Mouse (Mus musculus): ENCODE data around the gene Tbc1d14. TPM values are rescaled to one million over a fixed set of nuclear protein-coding genes. Genes with fewer than 3 reads are reported as not detected.
A peak's percentile ranks its signal among the peaks of the same experiment; 100 is the strongest.

Gene Tbc1d14
- total RNA-seq, 2 experiments from 2014 or later, result 13.4 to 14.6 TPM

- peak; percentile 71 to 91 for DNase-seq
Measured at GRCm38 (mm10) chr5:36462810-36463209, 130.3 kb downstream of the Tbc1d14 start.

GRCm38 (mm10) chr5:36461231-36461630 lies 131.8 kb downstream of the Tbc1d14 start:
- no peak for DNase-seq

GRCm38 (mm10) chr5:36460712-36461111 lies 132.4 kb downstream of the Tbc1d14 start:
- DNase-seq, result no peak

- peak in 1 of 2 experiments; percentile 69 for DNase-seq
Measured at GRCm38 (mm10) chr5:36458926-36459325, 134.2 kb downstream of the Tbc1d14 start.

GRCm38 (mm10) chr5:36457706-36458105 lies 135.4 kb downstream of the Tbc1d14 start:
- DNase-seq, result no peak

GRCm38 (mm10) chr5:36452821-36453220 lies 140.3 kb downstream of the Tbc1d14 start:
- DNase-seq, result no peak

- DNase-seq, result no peak
Measured at GRCm38 (mm10) chr5:36451872-36452389, 141.1 kb downstream of the Tbc1d14 start.

GRCm38 (mm10) chr5:36451119-36451518 lies 142.0 kb downstream of the Tbc1d14 start:
- no peak for DNase-seq

- peak; percentile 37 to 56 for DNase-seq
Measured at GRCm38 (mm10) chr5:36449710-36450358, 143.2 kb downstream of the Tbc1d14 start.

GRCm38 (mm10) chr5:36447872-36448271 lies 145.2 kb downstream of the Tbc1d14 start:
- no peak for DNase-seq

GRCm38 (mm10) chr5:36446166-36446890 lies 146.7 kb downstream of the Tbc1d14 start:
- no peak for DNase-seq

- no peak for DNase-seq
Measured at GRCm38 (mm10) chr5:36445028-36445427, 148.0 kb downstream of the Tbc1d14 start.

- DNase-seq, result no peak
Measured at GRCm38 (mm10) chr5:36444611-36445010, 148.5 kb downstream of the Tbc1d14 start.

- no peak for DNase-seq
Measured at GRCm38 (mm10) chr5:36440741-36441140, 152.3 kb downstream of the Tbc1d14 start.

Other genes with a start within 250 kb of the Tbc1d14 start
- gene Sorcs2, start 195.1 kb downstream of the Tbc1d14 start, total RNA-seq (2021), result 10 to 100 TPM in 1 of 2 experiments, 1 to 10 TPM in 1; 8.2 to 11.0 TPM
- 10 to 100 TPM; 66.0 to 69.3 TPM for gene Grpel1, start 128.3 kb downstream of the Tbc1d14 start, total RNA-seq (2021)
- 10 to 100 TPM; 15.8 to 16.2 TPM for gene Tada2b, start 109.0 kb downstream of the Tbc1d14 start, total RNA-seq (2021)
- under 1 TPM; 0.13 to 0.42 TPM for gene Ccdc96, start 108.7 kb downstream of the Tbc1d14 start, total RNA-seq (2021)
- 10 to 100 TPM; 85.9 to 89.3 TPM for gene D5Ertd579e, start 102.7 kb upstream of the Tbc1d14 start, total RNA-seq (2021)
- gene Bloc1s4, start 155.4 kb upstream of the Tbc1d14 start, total RNA-seq (2021), result 10 to 100 TPM; 14.0 to 14.2 TPM
- 100 to 1,000 TPM; 282 to 304 TPM for gene Mrfap1, start 203.5 kb upstream of the Tbc1d14 start, total RNA-seq (2021)
- gene Man2b2, start 237.4 kb upstream of the Tbc1d14 start, total RNA-seq (2021), result 10 to 100 TPM; 24.6 to 27.4 TPM

Measured in heart, adult 18-20 months (tissue).